Mouse (Mus musculus) heart, adult 18-20 months (tissue): ENCODE measurements around the gene 4933424G06Rik. TPM values are rescaled to one million over a fixed set of nuclear protein-coding genes. Genes with fewer than 3 reads are reported as not detected.
"Not testable (repeated sequence)": the region's sequence is repeated elsewhere in the genome, so short reads cannot be mapped to it uniquely, and the experiment has no call there.

Experiments
- DNase-seq, 2 experiments: peaks; one replicate each; pipeline ENCODE4 v3.0.0; 2021 to 2022; ENCODE audit warnings: mixed read lengths in 1 of 2
- long read RNA-seq, 2 experiments: library from polyadenylated mRNA; stranded (forward); transcript quantifications; one replicate each; pipeline ENCODE4 v2.0.0; 2021
- total RNA-seq, 2 experiments: library from RNA; stranded (reverse); gene quantifications; 2 replicates each; pipeline ENCODE4 v1.2.3; 2021

The 4933424G06Rik gene
- not detected for total RNA-seq
- long read RNA-seq, experiment 1: 0 reads
- long read RNA-seq, experiment 2: 0 reads

DNA sequence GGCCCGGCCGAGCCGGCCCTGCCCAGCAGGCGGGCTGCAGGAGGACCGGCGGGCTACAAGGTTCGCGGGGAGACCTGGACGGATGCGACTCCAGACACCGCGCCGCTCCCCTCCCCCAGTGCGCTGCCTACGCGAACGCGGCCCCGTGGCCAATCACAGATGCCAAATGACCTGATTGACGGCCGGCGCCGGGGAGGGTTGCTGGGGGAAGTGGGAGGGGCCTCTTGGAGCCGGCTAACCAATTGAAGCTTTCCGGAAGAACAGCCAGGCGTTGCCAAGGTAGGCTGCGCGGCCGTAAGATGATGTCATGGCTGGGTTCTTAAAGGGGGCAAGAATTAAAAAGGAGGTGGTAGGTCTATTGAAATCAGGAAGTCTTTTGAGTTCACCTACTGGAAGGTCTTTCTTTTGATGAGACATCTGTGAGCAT, at the start of gene 4933424G06Rik:
TSS of gene 4933424G06Rik (plus strand) at position 296 of the 427 bp plus-strand sequence.
- peak; percentile 97 to 99 for DNase-seq

DNA sequence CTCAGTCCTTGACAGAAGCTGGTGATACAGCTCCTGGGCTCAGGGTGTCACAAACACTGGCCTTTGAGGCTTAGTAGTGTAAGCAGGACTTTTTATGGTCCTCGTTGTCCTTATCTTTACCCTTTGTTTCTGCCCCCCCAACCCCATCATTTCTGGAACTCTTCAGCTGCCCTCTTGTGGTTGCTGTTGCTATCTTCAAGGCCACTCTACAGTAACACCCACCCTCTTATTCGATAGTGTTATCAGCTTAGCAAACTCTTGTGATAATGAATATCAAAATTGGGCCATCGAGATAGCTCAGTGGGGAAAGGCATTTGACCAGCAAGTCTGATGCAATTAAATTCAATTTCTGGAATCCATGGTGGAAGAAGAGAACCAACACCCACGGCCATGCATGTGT, 45.5 kb upstream of the 4933424G06Rik start:
- peak; percentile 28 to 44 for DNase-seq

DNA sequence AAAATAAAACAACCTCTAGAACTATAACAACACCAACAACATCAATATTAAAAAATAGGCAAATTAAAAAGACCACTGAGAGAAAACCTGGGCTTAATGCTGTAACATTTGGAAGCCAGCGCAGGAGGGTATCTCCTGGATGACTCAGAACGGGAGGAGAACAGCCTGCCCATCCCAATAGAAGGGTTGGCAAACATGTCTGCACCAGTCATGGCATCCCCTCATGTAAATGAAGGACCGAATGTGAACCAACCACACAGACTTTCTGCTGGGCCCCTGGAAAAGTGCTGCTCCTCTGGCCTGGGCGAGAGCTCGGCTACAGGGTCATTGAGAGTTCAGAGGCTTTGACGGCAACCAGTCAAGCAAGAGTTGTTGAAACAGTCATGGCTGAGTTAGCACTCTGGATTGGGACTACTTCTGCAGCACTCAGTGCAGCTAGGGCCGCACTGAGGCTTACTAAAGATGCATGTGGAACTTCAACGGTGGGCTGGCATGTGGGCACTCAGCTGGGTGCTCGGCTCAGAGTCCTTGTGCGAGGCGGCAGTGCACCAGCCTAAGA, 44.7 kb upstream of the 4933424G06Rik start:
- DNase-seq: no peak

DNA sequence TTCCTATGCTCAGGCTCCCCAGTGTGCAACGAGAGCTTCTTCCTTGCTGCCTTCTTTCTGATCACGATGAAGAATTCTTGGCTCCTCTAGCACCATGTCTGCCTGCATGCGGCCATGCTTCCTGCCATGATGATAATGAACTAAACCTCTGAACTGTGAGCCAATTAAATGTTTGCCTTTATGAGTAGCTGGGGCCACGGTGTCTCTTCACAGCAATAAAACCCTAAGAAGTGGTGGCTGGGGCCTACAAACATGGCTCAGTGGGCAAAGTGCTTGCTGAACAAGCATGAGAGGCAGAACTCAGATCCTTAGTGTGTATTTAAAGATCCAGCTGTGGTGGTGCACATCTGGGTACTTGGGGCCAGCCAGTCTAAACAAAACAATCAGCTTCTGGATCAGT, 44.0 kb upstream of the 4933424G06Rik start:
- no peak for DNase-seq

DNA sequence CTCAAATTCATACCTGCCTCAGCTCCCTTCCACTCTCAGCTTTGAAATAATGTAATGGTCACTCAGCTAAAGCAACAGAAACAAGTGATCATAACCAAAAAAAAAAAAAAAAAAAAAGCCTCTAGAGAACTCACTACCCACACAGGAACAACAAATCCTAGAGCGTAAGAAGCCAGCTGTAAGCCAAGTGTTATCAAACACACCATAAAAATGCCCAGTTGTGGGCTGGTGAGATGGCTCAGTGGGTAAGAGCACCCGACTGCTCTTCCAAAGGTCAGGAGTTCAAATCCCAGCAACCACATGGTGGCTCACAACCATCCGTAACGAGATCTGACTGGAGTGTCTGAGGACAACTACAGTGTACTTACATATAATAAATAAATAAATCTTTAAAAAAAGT, 41.9 kb upstream of the 4933424G06Rik start:
- not testable (repeated sequence) for DNase-seq

DNA sequence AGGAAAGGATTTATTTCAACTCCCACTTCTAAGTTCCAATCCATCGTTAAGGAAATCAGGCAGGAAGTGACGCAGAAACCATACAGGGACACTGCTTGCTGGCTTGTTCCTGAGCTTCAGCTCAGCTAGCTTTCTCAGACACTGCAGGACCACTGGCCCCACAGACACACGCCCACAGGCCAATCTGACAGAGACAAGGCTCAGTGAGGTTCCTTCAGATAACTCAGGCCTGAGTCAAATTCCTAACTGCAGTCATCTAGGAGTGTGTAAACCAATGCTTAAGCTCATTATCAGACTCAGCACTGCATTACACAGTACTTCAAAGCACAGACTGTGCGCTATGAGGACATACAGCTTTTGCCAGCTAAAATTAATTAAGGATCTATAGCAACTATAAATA, 39.7 kb upstream of the 4933424G06Rik start:
- DNase-seq: no peak

DNA sequence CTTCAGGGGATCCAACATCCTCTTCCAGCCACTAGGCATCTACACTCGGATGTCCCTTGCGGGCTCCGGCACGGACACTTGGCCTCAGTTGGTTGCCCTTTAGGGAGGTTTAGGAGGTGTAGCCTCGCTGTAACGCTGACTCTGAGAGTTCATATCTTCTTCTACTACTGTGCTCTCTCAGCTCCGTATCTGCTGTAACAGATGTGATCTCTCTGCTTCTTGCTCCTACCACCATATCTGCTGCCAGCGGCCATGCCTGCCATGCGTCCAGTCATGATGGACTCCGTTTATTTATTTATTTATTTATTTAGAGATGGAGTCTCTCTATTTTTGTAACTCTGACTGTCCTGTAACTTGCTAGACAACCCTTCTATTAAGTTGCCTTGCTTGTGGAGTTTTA, 38.7 kb upstream of the 4933424G06Rik start:
- DNase-seq: no peak

DNA sequence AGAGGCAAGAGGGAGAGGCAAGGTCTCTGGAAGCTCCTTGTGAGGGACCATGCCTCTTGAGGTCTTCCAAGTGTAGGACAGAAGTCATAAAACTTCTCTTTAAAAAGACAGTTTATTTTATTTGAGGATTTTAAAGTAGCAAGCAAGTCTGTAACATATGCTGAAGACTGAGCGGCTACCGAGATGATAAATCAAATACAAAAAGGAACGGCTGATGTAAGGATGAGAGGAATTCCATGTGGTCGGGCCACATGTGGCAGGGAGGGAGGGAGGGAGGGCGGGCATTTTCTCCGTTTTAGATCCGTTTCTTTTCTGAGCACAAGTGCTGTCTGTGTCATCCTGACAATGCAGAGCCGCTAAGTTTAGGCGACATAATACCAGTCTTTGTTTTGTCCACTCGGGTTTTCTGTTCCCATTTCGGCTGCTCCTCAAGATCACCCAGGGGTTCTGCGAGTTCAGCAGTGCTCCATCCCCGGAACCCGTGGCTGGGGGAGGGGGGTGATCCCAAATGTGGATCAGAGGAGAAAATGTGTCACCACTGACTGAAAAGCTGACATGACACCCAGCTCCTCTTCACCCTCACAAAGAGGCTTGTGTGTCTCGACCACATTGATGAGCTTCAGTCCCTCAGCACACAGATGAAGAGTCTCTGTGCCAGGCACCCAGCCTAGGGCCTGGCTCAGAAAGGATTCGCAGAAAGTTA, 37.1 kb upstream of the 4933424G06Rik start:
- no peak for DNase-seq

DNA sequence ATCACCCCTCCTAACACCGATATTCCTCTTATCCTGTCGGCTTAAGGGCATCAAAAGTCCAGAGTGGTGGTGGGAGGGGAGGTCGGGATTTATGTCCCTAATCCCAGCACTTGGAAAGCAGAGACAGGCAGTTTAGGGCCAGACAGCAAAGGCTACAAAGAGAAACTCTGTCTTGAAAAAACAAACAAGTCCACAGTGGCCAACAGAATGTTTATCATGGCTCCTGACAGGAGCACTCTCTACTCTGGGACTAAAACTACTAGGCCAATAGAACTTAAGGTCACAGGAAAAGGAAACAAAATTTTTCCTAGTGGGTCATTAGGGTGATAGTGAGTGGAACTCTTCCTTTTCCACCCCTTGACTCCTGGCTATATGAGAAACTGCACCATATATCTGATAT, 35.0 kb upstream of the 4933424G06Rik start:
- DNase-seq: peak in 1 of 2 experiments; percentile 32

DNA sequence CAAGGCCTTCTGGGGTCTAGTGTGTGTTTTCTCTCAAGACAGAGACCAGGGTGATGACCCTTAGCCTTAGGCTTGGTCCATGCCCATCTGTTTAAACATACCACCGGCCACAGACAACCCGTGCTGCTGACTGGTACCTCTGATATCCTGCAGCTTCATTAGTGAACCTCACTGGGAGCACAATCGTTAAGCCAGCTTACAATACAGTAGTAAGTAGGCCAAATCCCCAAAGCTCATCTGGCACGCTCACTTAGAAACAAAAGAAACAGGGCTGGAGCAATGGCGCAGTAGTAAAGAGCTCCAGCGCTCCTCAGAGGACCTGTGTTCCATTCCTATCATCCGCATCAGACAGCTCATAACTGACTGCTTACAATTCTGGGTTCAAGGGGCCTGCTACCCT, 29.1 kb upstream of the 4933424G06Rik start:
- no peak for DNase-seq

DNA sequence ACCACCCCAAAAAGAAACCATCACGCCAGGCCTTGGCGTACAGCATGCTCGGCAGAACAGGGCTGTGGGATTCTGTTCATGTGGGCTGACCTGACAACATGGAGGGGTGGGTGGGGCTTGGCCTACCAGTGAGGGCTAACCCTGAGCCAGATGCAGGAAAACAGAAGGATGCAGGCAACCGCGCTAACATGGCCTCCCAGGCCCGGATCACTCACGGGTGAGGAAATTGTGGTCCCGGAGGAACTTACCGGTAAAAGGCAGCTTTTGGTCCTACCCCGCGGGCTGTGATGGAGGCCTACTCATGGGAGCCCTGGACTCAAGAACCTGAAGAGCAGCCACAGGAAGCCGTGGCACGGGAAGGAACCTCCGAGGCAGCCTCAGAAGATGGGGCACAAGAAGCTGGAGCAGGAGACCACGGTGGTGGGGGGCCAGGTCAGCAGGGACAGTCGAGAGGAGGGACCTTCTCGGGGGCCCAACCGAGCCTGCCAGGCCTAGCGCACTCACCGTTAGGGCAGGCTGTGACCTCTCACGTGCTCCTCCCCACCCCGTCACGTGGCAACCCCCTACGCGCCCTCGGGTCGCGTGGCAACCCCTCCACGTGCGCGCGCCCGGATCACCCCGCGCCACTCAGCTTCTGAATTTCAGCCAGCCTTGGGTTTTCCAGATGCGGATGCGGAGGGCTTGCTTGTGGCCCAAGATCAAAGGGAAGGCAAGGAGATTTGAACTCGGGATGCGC, 27.2 kb upstream of the 4933424G06Rik start, which contains the start of gene Fam178b:
TSS of gene Fam178b (minus strand) at position 564 of the 736 bp plus-strand sequence.
- no peak for DNase-seq

DNA sequence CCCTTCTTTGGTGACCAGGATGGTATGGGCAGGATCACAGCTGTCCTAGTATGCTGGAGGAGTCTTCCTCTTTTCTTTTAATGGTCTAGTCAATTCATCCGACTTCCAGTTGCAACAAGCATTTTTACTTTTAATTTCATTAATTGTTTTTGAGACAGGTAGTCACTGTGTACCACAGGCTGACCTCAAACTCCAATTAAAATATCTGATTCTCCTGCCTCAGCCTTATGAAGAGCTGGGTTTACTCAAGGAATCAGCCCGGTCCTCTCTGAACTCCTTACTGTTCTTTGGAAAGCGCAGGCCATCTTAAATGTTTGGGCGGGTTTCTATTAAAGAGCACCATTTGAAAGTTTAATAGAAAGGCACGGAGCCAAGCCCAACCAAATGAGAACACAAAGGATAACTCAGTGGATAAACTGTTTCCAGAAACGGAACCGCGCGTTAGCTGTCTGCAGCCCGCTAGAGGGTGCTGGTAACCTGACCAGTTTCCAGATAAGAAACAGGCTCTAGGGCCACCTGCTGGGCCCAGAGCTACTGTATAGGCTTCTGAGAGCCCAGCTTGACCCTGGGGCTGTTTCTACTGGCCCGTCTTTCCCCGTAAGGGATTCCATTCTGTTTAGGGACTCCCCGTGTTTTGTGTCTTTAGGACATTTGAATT, 26.0 kb upstream of the 4933424G06Rik start:
- DNase-seq: peak; percentile 85 to 87

DNA sequence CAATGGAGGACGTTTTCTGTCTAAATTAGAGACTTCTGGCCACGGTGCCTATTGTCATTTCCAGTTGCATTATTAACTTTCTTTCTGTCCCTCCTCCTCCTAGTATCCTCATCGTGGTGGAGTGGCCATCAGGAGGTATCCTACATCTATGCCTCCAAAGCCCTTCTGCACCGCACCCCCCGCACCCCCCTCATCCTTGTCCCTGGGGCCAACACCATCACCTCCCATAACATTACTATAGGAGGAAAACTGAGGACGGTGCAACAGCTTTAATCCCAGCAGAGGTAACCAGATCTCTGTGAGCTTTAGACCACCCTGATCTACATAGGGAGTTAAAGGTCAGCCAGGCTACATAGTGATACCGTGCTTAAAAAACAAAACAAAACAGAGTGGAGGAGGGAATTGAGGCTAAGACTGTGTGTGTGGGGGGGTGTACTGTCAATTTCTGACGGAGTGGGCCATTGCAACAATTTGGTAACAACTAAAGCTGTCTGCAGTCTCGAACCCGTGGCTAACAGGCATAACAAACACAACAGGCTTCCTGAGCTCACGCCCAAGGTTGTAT, 19.2 kb upstream of the 4933424G06Rik start:
- no peak for DNase-seq

DNA sequence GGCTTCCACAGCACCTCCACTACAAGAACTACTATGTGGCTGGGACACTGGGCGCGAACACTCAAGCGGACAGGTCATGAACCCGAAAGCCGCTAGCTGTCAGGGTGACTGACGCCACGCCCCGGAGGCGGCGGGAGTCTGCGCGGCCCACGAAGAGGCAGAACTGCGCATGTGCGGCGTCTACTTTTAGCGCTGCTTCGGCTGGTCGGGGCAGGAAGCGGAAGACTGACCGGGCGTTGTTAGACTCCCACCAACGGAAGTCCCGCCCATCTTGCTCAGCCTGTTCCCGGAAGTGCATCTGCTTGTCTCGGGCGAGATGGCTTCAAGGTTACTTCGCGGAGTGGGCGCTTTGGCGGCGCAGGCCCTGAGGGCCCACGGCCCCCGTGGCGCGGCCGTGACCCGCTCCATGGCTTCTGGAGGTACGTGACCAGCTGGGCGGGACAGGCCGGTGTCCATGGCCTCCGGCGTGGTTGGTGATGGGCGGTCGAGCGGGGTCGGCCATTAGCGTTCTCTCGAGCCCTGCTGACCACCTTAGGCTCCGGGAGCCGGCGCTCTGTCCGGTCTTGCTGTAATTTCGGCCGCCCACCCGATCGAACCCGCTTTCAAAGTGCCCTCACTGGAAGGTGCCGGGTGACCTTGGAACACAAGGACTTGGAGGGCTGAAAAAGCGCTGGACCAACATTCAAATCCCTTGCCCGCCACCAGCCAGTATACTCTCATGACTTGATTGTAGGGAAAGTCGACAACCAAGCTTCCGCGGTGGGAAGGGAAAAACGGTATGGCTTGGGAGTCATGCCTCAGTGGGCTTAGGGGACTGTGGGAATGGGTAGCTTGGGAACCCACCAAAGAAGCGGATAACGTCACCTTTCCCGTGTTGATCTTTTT, 18.4 kb upstream of the 4933424G06Rik start, which contains the start of gene Cox5b:
TSS of gene Cox5b (plus strand) at position 179 of the 885 bp plus-strand sequence.
- peak; percentile 97 to 99 for DNase-seq

DNA sequence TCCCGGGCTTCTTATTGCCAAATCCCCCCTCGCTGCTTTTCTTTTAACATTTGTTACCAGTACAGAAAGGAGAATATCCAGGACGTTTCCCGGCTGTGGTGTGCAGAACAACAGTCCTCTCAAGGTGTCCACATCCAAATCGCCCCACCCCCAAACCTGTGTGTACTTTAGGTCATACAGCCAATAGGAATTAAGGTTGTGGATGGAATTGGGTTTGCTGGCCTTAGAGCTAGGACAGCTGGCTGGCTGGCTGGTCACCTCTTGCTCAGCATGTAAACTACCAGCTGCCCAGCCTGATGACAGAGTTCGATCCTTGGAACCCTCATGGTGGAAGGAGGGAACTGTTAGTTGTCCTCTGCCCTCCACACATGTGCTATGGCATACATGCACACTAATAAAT, 15.1 kb upstream of the 4933424G06Rik start:
- DNase-seq: no peak

DNA sequence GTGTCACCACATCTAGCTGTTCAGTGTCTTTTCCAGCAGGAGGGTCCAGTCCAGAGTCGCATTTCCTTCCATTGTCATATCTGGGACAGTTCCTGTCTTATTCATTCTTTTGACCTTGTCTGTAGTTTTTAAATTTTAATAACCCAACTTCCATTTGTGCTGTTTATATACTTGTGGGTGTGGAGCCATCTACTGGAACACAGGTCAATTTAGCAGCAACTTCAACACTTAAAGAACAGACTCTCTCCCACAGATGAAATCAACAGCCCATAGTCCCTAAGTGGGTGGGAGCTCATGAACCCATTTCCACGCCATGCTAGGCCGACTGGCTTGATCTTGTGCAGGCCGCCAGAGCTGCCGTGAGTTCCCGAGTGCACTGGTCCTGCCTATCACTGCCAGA, 13.5 kb upstream of the 4933424G06Rik start:
- DNase-seq: no peak

DNA sequence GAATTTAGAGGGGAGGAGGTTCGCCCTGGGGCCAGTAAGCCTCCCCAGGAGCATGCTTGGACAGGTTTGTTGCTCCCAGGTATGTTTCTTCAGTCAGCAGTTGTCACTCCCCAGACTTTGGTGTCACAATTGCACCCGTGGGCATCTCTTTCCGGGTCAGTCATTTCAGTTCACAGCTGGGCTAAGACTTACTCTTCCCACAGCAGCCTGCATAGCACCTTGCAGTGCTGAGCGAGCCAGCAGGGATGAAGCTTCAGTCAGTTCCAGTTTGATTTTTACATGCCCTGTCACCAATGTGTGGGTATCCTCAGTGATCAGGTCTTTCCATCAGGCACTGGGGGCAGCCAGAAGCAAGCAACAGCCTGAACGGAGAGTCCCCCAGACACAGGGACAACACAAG, 12.9 kb upstream of the 4933424G06Rik start:
- no peak for DNase-seq

DNA sequence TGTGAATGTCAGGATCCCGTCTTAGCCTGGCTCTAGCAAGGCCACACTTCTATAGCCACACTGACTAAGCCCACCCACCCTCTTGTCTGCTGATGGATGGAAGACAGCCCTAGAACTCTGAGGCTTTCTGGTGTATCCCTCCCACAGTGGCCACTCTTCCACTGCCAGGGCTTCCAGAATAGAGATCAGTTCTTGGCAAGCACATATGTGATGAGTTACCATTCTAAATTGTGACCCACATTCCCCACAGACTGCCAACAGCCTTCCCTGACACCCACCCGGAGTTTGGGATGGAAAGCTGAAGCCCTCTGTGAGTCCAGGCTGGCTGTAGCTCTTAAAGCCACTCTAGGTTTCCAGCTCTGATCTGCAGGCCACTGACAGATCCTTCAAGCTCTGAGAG, 2.8 kb upstream of the 4933424G06Rik start:
- DNase-seq: no peak

DNA sequence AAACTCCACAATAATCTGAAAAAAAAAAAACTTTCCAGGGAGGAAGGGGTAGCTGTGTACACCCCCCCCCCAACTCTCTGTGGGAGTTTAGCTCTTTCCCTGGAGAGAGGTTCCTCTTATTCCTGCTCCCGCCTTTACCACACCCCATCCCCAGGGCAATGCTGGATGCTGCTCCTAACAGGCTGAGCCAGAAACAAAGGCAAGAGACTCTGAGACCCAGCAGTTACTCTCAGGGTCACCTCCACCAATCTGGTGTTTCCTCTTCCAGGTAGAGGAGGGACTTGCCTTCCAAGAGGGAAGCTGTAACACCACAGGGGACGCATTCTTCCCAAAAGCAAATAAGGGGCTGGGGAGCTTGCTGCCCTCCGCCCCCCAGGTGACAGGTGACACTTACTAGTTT, 2.2 kb upstream of the 4933424G06Rik start:
- DNase-seq: no peak

DNA sequence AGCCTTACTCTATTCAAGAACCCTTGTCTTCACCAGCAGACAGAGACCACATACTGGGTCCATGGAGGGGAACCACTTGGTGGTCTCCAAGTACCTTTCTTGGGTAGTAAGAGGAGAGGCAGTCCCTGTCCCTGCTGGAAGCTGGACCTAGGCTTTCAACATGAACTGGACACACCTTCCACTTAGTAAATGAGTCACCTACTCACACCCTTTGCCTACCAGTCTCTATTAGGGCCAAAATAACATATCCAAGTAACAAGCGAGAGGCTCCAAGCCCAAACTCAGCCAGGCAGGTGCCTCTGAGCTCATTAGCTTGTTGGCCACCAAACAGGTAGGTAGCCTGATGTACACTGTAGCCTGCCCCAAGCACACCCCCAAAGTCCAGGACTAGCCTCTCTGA, 1.3 kb upstream of the 4933424G06Rik start:
- no peak for DNase-seq
